Mouse (Mus musculus) heart, embryonic 11.5 days (tissue): ENCODE measurements at regions not wholly inside any gene's neighbourhood (a gene's known extent, or its start where the extent isn't known, plus 50 kb on each side); places are given as distances from the start of the nearest gene placed in this dataset.

Experiments used
- ATAC-seq: fragments of 200-750 bp; cut with Nextera tagmentation; replicated peaks from 2 replicates; pipeline ENCODE4 v1.8.0; 2017; ENCODE audit warnings: moderate library complexity; ENCODE audit not compliant: insufficient number of reproducible peaks, low FRiP score, low TSS enrichment
- H3K27ac ChIP-seq: fragments of 300-500 bp; sonication (generic); 2 replicates; pipeline ENCODE4 v1.5.1; 2014; ENCODE audit warnings: mild to moderate bottlenecking, low read depth, low read length
- H3K27me3 ChIP-seq: fragments of 300-500 bp; sonication (generic); 2 replicates; pipeline ENCODE4 v1.6.1; 2014; ENCODE audit warnings: mild to moderate bottlenecking, low read length, mixed read lengths; ENCODE audit not compliant: control insufficient read depth, insufficient read depth
- H3K36me3 ChIP-seq: fragments of 300-500 bp; sonication (generic); 2 replicates; pipeline ENCODE4 v1.6.1; 2014; ENCODE audit warnings: mild to moderate bottlenecking, low read length, moderate library complexity, mixed read lengths; ENCODE audit not compliant: control insufficient read depth, insufficient read depth
- H3K4me1 ChIP-seq: fragments of 300-500 bp; sonication (generic); 2 replicates; pipeline ENCODE4 v1.6.1; 2014; ENCODE audit warnings: low read length; ENCODE audit not compliant: control insufficient read depth, insufficient read depth
- H3K4me2 ChIP-seq: fragments of 300-500 bp; sonication (generic); 2 replicates; pipeline ENCODE4 v1.6.1; 2014; ENCODE audit warnings: mild to moderate bottlenecking, moderate library complexity
- H3K4me3 ChIP-seq: fragments of 300-500 bp; sonication (generic); 2 replicates; pipeline ENCODE4 v1.5.1; 2014; ENCODE audit warnings: low read depth, low read length
- H3K9ac ChIP-seq: fragments of 300-500 bp; sonication (generic); 2 replicates; pipeline ENCODE4 v1.6.1; 2014; ENCODE audit warnings: mild to moderate bottlenecking, low read depth, low read length, moderate library complexity
- H3K9me3 ChIP-seq: fragments of 300-500 bp; sonication (generic); replicated peaks from 2 replicates; pipeline ENCODE4 v1.6.1; 2016; ENCODE audit warnings: low read length; ENCODE audit not compliant: control insufficient read depth
- WGBS: fragments of 180-500 bp; shearing (Covaris S2); extraction: QIAGEN DNeasy Blood & Tissue Kit; methylation state at CpG from one replicate; pipeline ENCODE4 v1.1.7; 2014; ENCODE audit not compliant: insufficient replicate concordance; 5-methylcytosine and 5-hydroxymethylcytosine counted together

- Histone ChIP-seq H3K4me1 (no peaks in the 10 kb centered on the region), H3K27ac (no peak overlapping the region), H3K4me2 (no peak overlapping the region), H3K9me3 (no peaks in the 10 kb centered on the region), H3K36me3 (no peaks in the 10 kb centered on the region), H3K9ac (no peak overlapping the region), H3K4me3 (no peak overlapping the region), H3K27me3 (no peaks in the 10 kb centered on the region)
- no peak for ATAC-seq
- 78% methylated on average over 3 of the region's 3 CpGs for WGBS
Measured at GRCm38 (mm10) chr3:50933090-50933443, 291.2 kb upstream of the Noct start.

DNA sequence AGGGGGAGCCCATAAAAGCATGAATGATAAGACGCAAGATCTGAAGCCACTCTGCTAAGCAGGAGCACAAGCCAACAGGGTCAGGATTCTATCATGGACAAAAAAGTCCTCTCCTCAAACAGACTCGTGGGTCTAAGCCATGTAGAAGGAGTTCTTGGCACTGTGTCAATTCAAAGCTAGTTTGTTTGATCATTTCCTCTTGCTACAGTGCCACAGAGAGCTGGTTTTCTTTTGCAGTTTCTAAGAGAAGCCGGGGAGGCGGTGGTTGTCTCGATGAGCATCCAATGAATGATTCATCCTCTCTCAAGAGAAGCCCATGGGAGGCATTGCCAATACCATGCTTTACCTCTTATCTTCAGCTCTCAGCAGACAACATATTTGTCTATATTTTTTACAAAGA lies 284.6 kb upstream of the Noct start:
- no peak overlapping the region for H3K9ac ChIP-seq
- no peaks in the 10 kb centered on the region for H3K27me3 ChIP-seq
- no peak overlapping the region for H3K4me3 ChIP-seq
- no peak overlapping the region for H3K4me2 ChIP-seq
- ATAC-seq: no peak
- no peaks in the 10 kb centered on the region for H3K4me1 ChIP-seq
- H3K36me3 ChIP-seq: no peaks in the 10 kb centered on the region
- no peak overlapping the region for H3K27ac ChIP-seq
- no peaks in the 10 kb centered on the region for H3K9me3 ChIP-seq
- 71% methylated on average over 5 of the region's 5 CpGs for WGBS

GRCm38 (mm10) chr3:50940656-50941055 lies 283.6 kb upstream of the Noct start:
- 74% methylated on average over 3 of the region's 3 CpGs for WGBS
- Histone ChIP-seq H3K4me2 (no peak overlapping the region), H3K9me3 (no peaks in the 10 kb centered on the region), H3K4me1 (no peaks in the 10 kb centered on the region), H3K27me3 (no peaks in the 10 kb centered on the region), H3K4me3 (no peak overlapping the region), H3K9ac (no peak overlapping the region), H3K27ac (no peak overlapping the region), H3K36me3 (no peaks in the 10 kb centered on the region)
- ATAC-seq: no peak

- no peaks in the 10 kb centered on the region for H3K4me1 ChIP-seq
- H3K27me3 ChIP-seq: no peaks in the 10 kb centered on the region
- no peak overlapping the region for H3K27ac ChIP-seq
- H3K4me2 ChIP-seq: no peak overlapping the region
- H3K9ac ChIP-seq: no peak overlapping the region
- 86% methylated on average over 6 of the region's 6 CpGs for WGBS
- no peaks in the 10 kb centered on the region for H3K9me3 ChIP-seq
- no peaks in the 10 kb centered on the region for H3K36me3 ChIP-seq
- no peak for ATAC-seq
- no peak overlapping the region for H3K4me3 ChIP-seq
Measured at GRCm38 (mm10) chr3:50953456-50953855, 270.8 kb upstream of the Noct start.

DNA sequence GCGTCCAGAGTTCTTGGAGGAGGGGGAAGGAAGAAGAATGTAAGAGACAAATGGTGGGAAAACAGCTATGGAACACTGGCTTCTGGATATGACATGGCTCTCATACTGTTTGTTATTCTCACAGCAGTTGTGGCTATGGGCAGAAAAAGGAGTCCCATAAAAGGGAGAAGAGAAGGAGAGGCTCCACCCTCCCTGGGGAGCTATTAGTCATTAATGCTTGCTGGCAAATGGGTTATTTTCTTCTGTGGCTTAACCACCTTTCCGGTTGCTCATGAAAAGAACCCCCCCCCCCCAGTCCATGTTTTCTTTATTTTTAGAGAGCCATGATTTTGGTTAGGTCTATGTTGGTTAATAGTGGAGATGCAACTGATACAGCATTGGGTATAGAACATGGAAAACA lies 253.9 kb upstream of the Noct start:
- H3K4me2 ChIP-seq: no peak overlapping the region
- ATAC-seq: no peak
- no peak overlapping the region for H3K27ac ChIP-seq
- H3K4me3 ChIP-seq: no peak overlapping the region
- H3K9ac ChIP-seq: no peak overlapping the region
- H3K4me1 ChIP-seq: no peaks in the 10 kb centered on the region
- H3K27me3 ChIP-seq: no peaks in the 10 kb centered on the region
- no peaks in the 10 kb centered on the region for H3K9me3 ChIP-seq
- 83% methylated on average over 2 of the region's 2 CpGs for WGBS
- no peaks in the 10 kb centered on the region for H3K36me3 ChIP-seq

- Histone ChIP-seq H3K9ac (no peak overlapping the region), H3K4me2 (no peak overlapping the region)
- 85% methylated on average over 6 of the region's 6 CpGs for WGBS
Measured at GRCm38 (mm10) chr3:50973081-50973480, 251.2 kb upstream of the Noct start.

GRCm38 (mm10) chr3:50976141-50976780 lies 248.0 kb upstream of the Noct start:
- ATAC-seq: no peak
- Histone ChIP-seq H3K27ac (no peak overlapping the region), H3K4me1 (no peaks in the 10 kb centered on the region), H3K27me3 (no peaks in the 10 kb centered on the region), H3K36me3 (no peaks in the 10 kb centered on the region), H3K9ac (no peak overlapping the region), H3K9me3 (no peaks in the 10 kb centered on the region), H3K4me2 (no peak overlapping the region), H3K4me3 (no peak overlapping the region)
- 61% methylated on average over 5 of the region's 5 CpGs for WGBS

More at GRCm38 (mm10) chr3:50973081-50973480, 251.2 kb upstream of the Noct start:
- no peaks in the 10 kb centered on the region for H3K9me3 ChIP-seq
- ATAC-seq: no peak
- no peaks in the 10 kb centered on the region for H3K4me1 ChIP-seq
- H3K4me3 ChIP-seq: no peak overlapping the region
- no peaks in the 10 kb centered on the region for H3K36me3 ChIP-seq
- H3K27ac ChIP-seq: no peak overlapping the region
- no peaks in the 10 kb centered on the region for H3K27me3 ChIP-seq

- no peaks in the 10 kb centered on the region for H3K9me3 ChIP-seq
- 75% methylated on average over 6 of the region's 6 CpGs for WGBS
- H3K4me1 ChIP-seq: no peaks in the 10 kb centered on the region
- ATAC-seq: no peak
- no peak overlapping the region for H3K4me3 ChIP-seq
- H3K4me2 ChIP-seq: no peak overlapping the region
- H3K27ac ChIP-seq: no peak overlapping the region
- H3K36me3 ChIP-seq: no peaks in the 10 kb centered on the region
- no peaks in the 10 kb centered on the region for H3K27me3 ChIP-seq
- H3K9ac ChIP-seq: no peak overlapping the region
Measured at GRCm38 (mm10) chr3:50976818-50977217, 247.4 kb upstream of the Noct start.

GRCm38 (mm10) chr3:50978636-50979035 lies 245.6 kb upstream of the Noct start:
- Histone ChIP-seq H3K4me3 (no peak overlapping the region), H3K27me3 (no peaks in the 10 kb centered on the region), H3K4me2 (no peak overlapping the region), H3K36me3 (no peaks in the 10 kb centered on the region), H3K9me3 (no peaks in the 10 kb centered on the region), H3K9ac (no peak overlapping the region), H3K4me1 (peaks cover 8% of the 10 kb centered on the region; the same call in 1 of the 2 replicates), H3K27ac (no peak overlapping the region)
- no peak for ATAC-seq
- 91% methylated on average over 5 of the region's 5 CpGs for WGBS
